Mouse (Mus musculus) liver, postnatal 0 days (tissue): Measurements from ENCODE around the gene Zc3h18.

ENCODE experiments used
- CTCF ChIP-seq: sonication (generic); IDR thresholded peaks from 2 replicates; pipeline ENCODE4 v1.5.1; 2016; ENCODE audit warnings: antibody characterized with exemption, low read depth
- EP300 ChIP-seq: IDR thresholded peaks from 2 replicates; pipeline ENCODE4 v1.6.1; 2016; ENCODE audit warnings: antibody characterized with exemption, low read depth, mild to moderate bottlenecking

- TF ChIP-seq CTCF (no peak), EP300 (no peak)
Measured at GRCm38 (mm10) chr8:122342362-122342761, 34.0 kb upstream of the Zc3h18 start.
